Mouse (Mus musculus): ENCODE data around the gene Gm5129. TPM values are rescaled to one million over a fixed set of nuclear protein-coding genes. Genes with fewer than 3 reads are reported as not detected.

Gm5129 gene
- polyA plus RNA-seq, 2 experiments, result 0.76 TPM; not detected in 1

DNA sequence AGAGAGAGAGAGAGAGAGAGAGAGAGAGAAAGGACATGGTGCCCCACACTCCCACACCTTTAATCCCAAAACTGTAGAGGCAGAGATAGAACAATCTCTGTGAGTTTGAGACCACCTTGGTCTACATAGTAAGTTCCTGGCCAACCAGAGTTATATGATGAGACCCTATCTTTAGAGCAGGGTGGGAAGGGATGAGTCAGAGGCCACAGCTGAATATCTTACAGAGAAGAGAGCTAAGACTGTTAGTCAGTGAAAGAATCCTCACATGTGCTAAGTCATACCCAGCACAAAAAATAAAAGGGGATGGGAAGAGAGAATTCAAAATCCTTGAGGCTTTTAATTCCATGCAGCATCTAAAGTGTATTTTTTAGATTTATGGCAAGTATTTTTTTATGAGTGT lies 24.1 kb downstream of the Gm5129 start:
- ATAC-seq (ENCODE audit: insufficient read depth) (no peak), DNase-seq (ENCODE audit: low read depth in 3 of 3, low spot score in 3 of 3) (no peak)
- Histone ChIP-seq H3K4me3 (ENCODE audit: insufficient read depth in 1 of 2, low read depth in 2 of 2, low read length in 2 of 2) (no peak overlapping the region), H3K9ac (replicated peaks) (no peak overlapping the region), H3K36me3 (replicated peaks; ENCODE audit: control insufficient read depth, insufficient read depth, low read depth) (no peaks in the 10 kb centered on the region), H3K4me2 (ENCODE audit: low read depth) (no peak overlapping the region), H3K27ac (no peak overlapping the region), H3K4me1 (replicated peaks; ENCODE audit: control insufficient read depth in 2 of 2, insufficient read depth in 2 of 2, low read length in 1 of 2) (no peaks in the 10 kb centered on the region), H3K9me3 (ENCODE audit: control insufficient read depth, low read length) (no peaks in the 10 kb centered on the region), H3K27me3 (ENCODE audit: control insufficient read depth, insufficient read depth, low read length) (no peaks in the 10 kb centered on the region)
- TF ChIP-seq CTCF (IDR thresholded peaks at IDR 0.05; ENCODE audit: low read depth), result no peak
- TF ChIP-seq EP300 (IDR thresholded peaks at IDR 0.05; ENCODE audit: low read depth), result no peak

DNA sequence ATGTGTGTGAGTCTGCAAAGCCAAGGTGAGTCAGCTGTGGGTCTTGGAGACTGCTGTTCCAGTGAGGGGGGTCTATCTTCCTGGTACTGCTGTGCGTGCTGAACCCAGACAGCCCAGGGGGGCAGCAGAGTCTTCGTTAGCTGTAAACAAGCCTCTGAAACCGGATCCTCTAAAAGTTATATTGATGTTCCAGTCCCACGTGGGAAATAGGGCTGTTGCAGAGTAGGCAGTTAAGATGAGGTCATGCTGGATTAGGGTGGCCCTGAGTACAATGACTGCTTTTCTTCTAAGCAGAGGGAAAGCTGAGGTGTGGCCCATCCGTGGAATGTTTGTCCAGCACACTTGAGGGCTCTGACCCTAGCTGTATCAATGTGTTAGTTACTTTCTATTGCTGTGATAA lies 27.5 kb downstream of the Gm5129 start:
- no peaks in the 10 kb centered on the region for H3K27me3 ChIP-seq (ENCODE audit: control insufficient read depth, insufficient read depth, low read length)
- no peaks in the 10 kb centered on the region for H3K36me3 ChIP-seq (replicated peaks; ENCODE audit: control insufficient read depth, insufficient read depth, low read depth)
- no peak for TF ChIP-seq EP300 (IDR thresholded peaks at IDR 0.05; ENCODE audit: low read depth)
- H3K9me3 ChIP-seq (ENCODE audit: control insufficient read depth, low read length), result no peaks in the 10 kb centered on the region
- H3K4me3 ChIP-seq (ENCODE audit: insufficient read depth in 1 of 2, low read depth in 2 of 2, low read length in 2 of 2), result no peak overlapping the region
- H3K4me1 ChIP-seq (replicated peaks; ENCODE audit: control insufficient read depth in 2 of 2, insufficient read depth in 2 of 2, low read length in 1 of 2), result no peaks in the 10 kb centered on the region
- no peak overlapping the region for H3K27ac ChIP-seq
- no peak overlapping the region for H3K4me2 ChIP-seq (ENCODE audit: low read depth)
- H3K9ac ChIP-seq (replicated peaks), result no peak overlapping the region
- ATAC-seq (ENCODE audit: insufficient read depth) (no peak), DNase-seq (ENCODE audit: low read depth in 3 of 3, low spot score in 3 of 3) (no peak)
- WGBS (ENCODE audit: insufficient replicate concordance), result 32% methylated on average over 5 of the region's 5 CpGs

DNA sequence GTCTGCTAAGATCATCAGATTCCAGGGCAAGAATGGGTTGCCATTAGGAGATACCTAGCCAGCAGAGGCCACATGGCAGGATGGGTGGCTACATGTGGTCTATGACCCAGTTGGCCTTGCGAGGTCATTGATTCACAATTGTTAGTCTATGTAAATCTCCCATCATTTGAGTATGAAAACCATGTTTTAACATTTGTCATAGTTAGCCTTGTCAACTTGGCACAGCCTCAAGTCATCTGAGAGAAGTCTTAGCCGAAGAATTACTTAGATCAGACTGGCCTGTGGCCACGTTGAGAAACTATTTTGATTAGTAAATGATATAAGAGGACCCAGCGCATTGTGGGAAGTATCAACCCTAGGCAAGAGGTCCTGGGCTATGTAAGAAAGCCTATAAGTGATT lies 28.5 kb downstream of the Gm5129 start:
- DNase-seq (ENCODE audit: low read depth in 3 of 3, low spot score in 3 of 3), result no peak

DNA sequence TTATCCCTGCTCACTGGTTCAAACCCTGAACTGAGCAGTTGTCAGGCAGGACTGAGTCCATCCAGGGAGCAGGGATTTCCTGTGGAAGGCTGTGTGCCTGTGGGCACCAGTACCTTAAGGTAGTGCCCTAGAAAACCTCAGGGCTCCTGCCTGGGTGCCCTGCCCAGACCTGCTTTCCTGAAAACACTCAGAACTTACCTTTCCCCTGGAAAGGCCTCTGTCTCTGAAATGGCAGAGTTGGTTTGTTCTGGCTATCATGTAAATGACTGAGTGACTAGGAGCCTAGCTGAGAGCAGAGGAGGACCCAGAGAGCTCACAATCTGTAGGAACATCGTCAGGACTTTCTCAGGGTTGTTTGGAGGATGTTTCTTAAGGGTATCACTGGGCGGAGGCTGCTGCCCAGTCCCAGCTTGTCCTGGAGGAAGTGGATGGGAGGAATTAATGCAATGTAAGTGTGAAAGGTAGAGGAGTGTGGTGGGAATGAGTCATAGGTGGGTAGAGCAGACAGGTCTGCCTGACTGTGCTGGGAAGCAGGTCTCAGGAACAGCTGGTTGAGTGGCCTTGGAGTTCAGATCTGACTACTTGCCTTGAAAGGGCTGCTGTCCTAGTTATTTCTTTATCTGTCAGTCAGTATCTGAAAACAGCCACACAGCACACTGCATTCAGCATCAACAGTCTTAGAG lies 36.1 kb downstream of the Gm5129 start:
- TF ChIP-seq CTCF (IDR thresholded peaks at IDR 0.05; ENCODE audit: low read depth) (no peak), EP300 (IDR thresholded peaks at IDR 0.05; ENCODE audit: low read depth) (no peak)
- ATAC-seq (ENCODE audit: insufficient read depth), result no peak
- no peaks in the 10 kb centered on the region for H3K9me3 ChIP-seq (ENCODE audit: control insufficient read depth, low read length)
- H3K27me3 ChIP-seq (ENCODE audit: control insufficient read depth, insufficient read depth, low read length), result no peaks in the 10 kb centered on the region
- H3K36me3 ChIP-seq (replicated peaks; ENCODE audit: control insufficient read depth, insufficient read depth, low read depth), result no peaks in the 10 kb centered on the region
- WGBS (ENCODE audit: insufficient replicate concordance), result 48% methylated on average over 2 of the region's 2 CpGs
- no peak overlapping the region for H3K4me3 ChIP-seq (ENCODE audit: insufficient read depth in 1 of 2, low read depth in 2 of 2, low read length in 2 of 2)
- DNase-seq (ENCODE audit: low read depth in 3 of 3, low spot score in 3 of 3), result no peak
- H3K9ac ChIP-seq (replicated peaks), result no peak overlapping the region
- no peak overlapping the region for H3K4me2 ChIP-seq (ENCODE audit: low read depth)
- H3K4me1 ChIP-seq (replicated peaks; ENCODE audit: control insufficient read depth in 2 of 2, insufficient read depth in 2 of 2, low read length in 1 of 2), result no peaks in the 10 kb centered on the region
- no peak overlapping the region for H3K27ac ChIP-seq

More for the DNA sequence above, 28.5 kb downstream of the Gm5129 start:
- H3K27me3 ChIP-seq (ENCODE audit: control insufficient read depth, insufficient read depth, low read length), result no peaks in the 10 kb centered on the region
- no peak overlapping the region for H3K9ac ChIP-seq (replicated peaks)
- no peaks in the 10 kb centered on the region for H3K9me3 ChIP-seq (ENCODE audit: control insufficient read depth, low read length)
- H3K4me1 ChIP-seq (replicated peaks; ENCODE audit: control insufficient read depth in 2 of 2, insufficient read depth in 2 of 2, low read length in 1 of 2), result no peaks in the 10 kb centered on the region
- ATAC-seq (ENCODE audit: insufficient read depth), result no peak
- TF ChIP-seq EP300 (IDR thresholded peaks at IDR 0.05; ENCODE audit: low read depth) (no peak), CTCF (IDR thresholded peaks at IDR 0.05; ENCODE audit: low read depth) (no peak)
- 66% methylated on average over 4 of the region's 4 CpGs for WGBS (ENCODE audit: insufficient replicate concordance)
- H3K27ac ChIP-seq, result no peak overlapping the region
- H3K4me3 ChIP-seq (ENCODE audit: insufficient read depth in 1 of 2, low read depth in 2 of 2, low read length in 2 of 2), result no peak overlapping the region
- H3K36me3 ChIP-seq (replicated peaks; ENCODE audit: control insufficient read depth, insufficient read depth, low read depth), result no peaks in the 10 kb centered on the region
- H3K4me2 ChIP-seq (ENCODE audit: low read depth), result no peak overlapping the region

DNA sequence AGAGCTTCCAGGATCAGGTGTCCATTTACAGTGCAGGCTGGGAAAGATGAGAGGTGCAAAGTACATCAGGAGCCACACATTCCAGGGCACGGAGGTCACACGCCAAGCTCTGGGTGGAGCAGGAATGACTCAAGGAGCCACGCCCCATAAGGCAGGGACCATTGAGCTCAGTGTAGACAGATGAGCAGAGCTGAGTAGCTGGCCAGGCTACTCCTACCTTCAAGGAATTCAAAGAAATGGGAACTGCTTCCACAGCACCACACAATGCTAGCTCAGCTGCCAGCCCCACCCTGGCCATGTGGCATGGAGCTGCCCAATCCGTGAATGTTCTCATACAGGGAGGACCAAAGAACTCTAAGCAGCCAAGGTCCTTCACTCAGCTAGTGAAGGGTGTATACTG lies 37.2 kb downstream of the Gm5129 start:
- no peak for ATAC-seq (ENCODE audit: insufficient read depth)
- H3K27ac ChIP-seq, result no peak overlapping the region

More for the DNA sequence above, 37.2 kb downstream of the Gm5129 start:
- 66% methylated on average over 4 of the region's 4 CpGs for WGBS (ENCODE audit: insufficient replicate concordance)
- no peaks in the 10 kb centered on the region for H3K4me1 ChIP-seq (replicated peaks; ENCODE audit: control insufficient read depth in 2 of 2, insufficient read depth in 2 of 2, low read length in 1 of 2)
- TF ChIP-seq EP300 (IDR thresholded peaks at IDR 0.05; ENCODE audit: low read depth) (no peak), CTCF (IDR thresholded peaks at IDR 0.05; ENCODE audit: low read depth) (no peak)
- no peak overlapping the region for H3K4me3 ChIP-seq (ENCODE audit: insufficient read depth in 1 of 2, low read depth in 2 of 2, low read length in 2 of 2)
- DNase-seq (ENCODE audit: low read depth in 3 of 3, low spot score in 3 of 3), result no peak
- no peaks in the 10 kb centered on the region for H3K9me3 ChIP-seq (ENCODE audit: control insufficient read depth, low read length)
- H3K4me2 ChIP-seq (ENCODE audit: low read depth), result no peak overlapping the region
- no peaks in the 10 kb centered on the region for H3K36me3 ChIP-seq (replicated peaks; ENCODE audit: control insufficient read depth, insufficient read depth, low read depth)
- no peak overlapping the region for H3K9ac ChIP-seq (replicated peaks)
- H3K27me3 ChIP-seq (ENCODE audit: control insufficient read depth, insufficient read depth, low read length), result no peaks in the 10 kb centered on the region
